Mouse (Mus musculus) limb, embryonic 11.5 days (tissue): ENCODE data around the gene Unc80. TPM values are rescaled to one million over a fixed set of nuclear protein-coding genes. Genes with fewer than 3 reads are reported as not detected.

Experiments used
- ATAC-seq: fragments of 200-750 bp; cut with Nextera tagmentation; 2 replicates; pipeline ENCODE4 v1.8.0; 2017; ENCODE audit warnings: low read depth; ENCODE audit not compliant: insufficient number of reproducible peaks, low FRiP score, low TSS enrichment
- DNase-seq: peaks from one replicate; pipeline ENCODE4 v3.0.0-alpha.2; 2015; ENCODE audit warnings: low spot score
- H3K27ac ChIP-seq: fragments of 300-500 bp; sonication (generic); replicated peaks from 2 replicates; pipeline ENCODE4 v1.5.1; 2014; ENCODE audit warnings: low read depth, mild to moderate bottlenecking, low read length
- H3K27me3 ChIP-seq: fragments of 300-500 bp; sonication (generic); 2 replicates; pipeline ENCODE4 v1.6.1; 2014; ENCODE audit warnings: mild to moderate bottlenecking, low read length, mixed read lengths; ENCODE audit not compliant: control insufficient read depth, insufficient read depth
- H3K36me3 ChIP-seq: fragments of 300-500 bp; sonication (generic); 2 replicates; pipeline ENCODE4 v1.6.1; 2014; ENCODE audit warnings: mild to moderate bottlenecking, low read length, moderate library complexity, mixed read lengths; ENCODE audit not compliant: control insufficient read depth, insufficient read depth
- H3K4me1 ChIP-seq: fragments of 300-500 bp; sonication (generic); 2 replicates; pipeline ENCODE4 v1.6.1; 2014; ENCODE audit warnings: low read length, mixed read lengths; ENCODE audit not compliant: control insufficient read depth, insufficient read depth
- H3K4me2 ChIP-seq: fragments of 300-500 bp; sonication (generic); 2 replicates; pipeline ENCODE4 v1.6.1; 2014; ENCODE audit warnings: low read depth, mild to moderate bottlenecking, moderate library complexity; ENCODE audit not compliant: severe bottlenecking
- H3K4me3 ChIP-seq: fragments of 300-500 bp; sonication (generic); 2 replicates; pipeline ENCODE4 v1.5.1; 2014; ENCODE audit warnings: low read depth, low read length
- H3K9ac ChIP-seq: fragments of 300-500 bp; sonication (generic); 2 replicates; pipeline ENCODE4 v1.6.1; 2014; ENCODE audit warnings: mild to moderate bottlenecking, low read length
- H3K9me3 ChIP-seq: fragments of 300-500 bp; sonication (generic); 2 replicates; pipeline ENCODE4 v1.6.1; 2016; ENCODE audit warnings: low read length; ENCODE audit not compliant: control insufficient read depth
- WGBS: fragments of 180-500 bp; shearing (Covaris S2); extraction: QIAGEN DNeasy Blood & Tissue Kit; methylation state at CpG from one replicate; pipeline ENCODE4 v1.1.7; 2014; 5-methylcytosine and 5-hydroxymethylcytosine counted together
- polyA plus RNA-seq: library from polyadenylated mRNA; unstranded; fragments of >200 nt; fragmentation: Nextera tagmentation; extraction: Ambion mirVana; gene quantifications from 2 replicates; pipeline ENCODE4 v1.2.1, GENCODE M21; 2014

Gene Unc80
- polyA plus RNA-seq, 1 experiment from 2014 or later, result 0.13 TPM

DNA sequence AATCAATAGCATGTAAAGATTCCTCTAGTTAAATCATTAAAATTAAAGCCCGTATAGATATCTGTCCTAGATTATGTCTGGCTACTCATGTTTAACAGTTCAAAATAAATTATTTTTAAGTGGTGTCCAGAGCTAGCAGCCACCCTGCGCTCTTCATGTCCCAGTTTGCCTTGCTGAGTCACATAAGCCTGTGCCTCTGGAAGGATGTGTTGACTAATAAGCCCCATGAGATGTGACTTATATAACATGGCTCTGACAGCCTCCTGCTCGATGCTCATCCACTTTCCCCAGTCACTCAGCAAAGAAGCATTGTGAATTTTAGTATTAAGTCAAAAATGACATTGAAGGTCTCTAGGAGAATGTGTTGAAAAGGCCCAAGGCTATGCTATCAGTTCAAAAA lies 10.4 kb upstream of the Unc80 start:
- ATAC-seq (no peak), DNase-seq (no peak)
- WGBS, result 79% methylated on average over 3 of the region's 3 CpGs
- no peaks in the 10 kb centered on the region for H3K9me3 ChIP-seq
- H3K4me3 ChIP-seq, result no peak overlapping the region
- H3K4me1 ChIP-seq, result no peaks in the 10 kb centered on the region
- no peak overlapping the region for H3K9ac ChIP-seq
- H3K4me2 ChIP-seq, result no peak overlapping the region
- H3K36me3 ChIP-seq, result no peaks in the 10 kb centered on the region
- no peaks in the 10 kb centered on the region for H3K27me3 ChIP-seq
- no peak overlapping the region for H3K27ac ChIP-seq

DNA sequence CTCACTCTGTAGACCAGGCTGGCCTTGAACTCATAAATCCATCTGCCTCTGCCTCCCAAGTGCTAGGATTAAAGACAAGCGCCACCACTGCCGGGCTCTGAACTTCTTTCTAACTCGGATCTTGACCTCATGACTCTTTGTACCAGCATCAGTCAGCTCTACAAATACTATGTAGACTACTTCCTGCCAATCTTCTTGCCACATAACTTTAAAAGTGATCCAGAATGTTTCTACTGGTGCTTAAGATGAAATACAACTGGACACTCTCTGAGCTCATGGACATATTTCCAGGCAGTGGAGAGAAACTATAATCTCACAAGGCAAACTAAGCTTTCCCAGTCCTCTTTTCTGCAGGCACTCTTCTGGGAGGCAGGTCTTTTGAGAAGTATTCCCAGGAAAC lies 8.8 kb upstream of the Unc80 start:
- DNase-seq (no peak), ATAC-seq (no peak)
- Histone ChIP-seq H3K4me3 (no peak overlapping the region), H3K36me3 (no peaks in the 10 kb centered on the region), H3K4me2 (no peak overlapping the region), H3K27me3 (no peaks in the 10 kb centered on the region), H3K9ac (no peak overlapping the region), H3K27ac (no peak overlapping the region), H3K9me3 (no peaks in the 10 kb centered on the region), H3K4me1 (no peaks in the 10 kb centered on the region)
- 78% methylated on average over 3 of the region's 3 CpGs for WGBS

DNA sequence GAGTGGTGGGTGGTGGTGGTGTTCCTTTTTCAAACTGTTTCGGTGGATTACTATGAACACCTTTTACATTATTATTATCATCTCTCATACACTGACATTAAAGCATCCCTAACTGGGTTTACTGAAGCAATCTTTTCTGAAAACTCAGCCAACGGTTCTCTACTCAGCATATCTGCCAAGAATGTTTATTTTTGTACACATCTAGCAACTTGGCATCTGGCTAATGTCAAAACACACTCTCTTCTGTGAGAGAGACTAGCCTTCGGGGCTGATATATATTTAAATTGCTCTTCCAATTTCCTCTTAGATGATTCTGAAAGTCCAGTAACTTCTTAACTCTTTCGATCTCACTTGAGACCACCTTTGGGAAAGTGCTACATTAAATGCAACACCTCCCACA lies 7.3 kb upstream of the Unc80 start:
- no peak overlapping the region for H3K27ac ChIP-seq
- H3K27me3 ChIP-seq, result no peaks in the 10 kb centered on the region
- H3K4me3 ChIP-seq, result no peak overlapping the region
- 87% methylated on average over 4 of the region's 4 CpGs for WGBS
- no peak for ATAC-seq
- H3K36me3 ChIP-seq, result no peaks in the 10 kb centered on the region
- DNase-seq, result no peak
- H3K9me3 ChIP-seq, result no peaks in the 10 kb centered on the region
- no peak overlapping the region for H3K4me2 ChIP-seq
- H3K4me1 ChIP-seq, result no peaks in the 10 kb centered on the region
- no peak overlapping the region for H3K9ac ChIP-seq

DNA sequence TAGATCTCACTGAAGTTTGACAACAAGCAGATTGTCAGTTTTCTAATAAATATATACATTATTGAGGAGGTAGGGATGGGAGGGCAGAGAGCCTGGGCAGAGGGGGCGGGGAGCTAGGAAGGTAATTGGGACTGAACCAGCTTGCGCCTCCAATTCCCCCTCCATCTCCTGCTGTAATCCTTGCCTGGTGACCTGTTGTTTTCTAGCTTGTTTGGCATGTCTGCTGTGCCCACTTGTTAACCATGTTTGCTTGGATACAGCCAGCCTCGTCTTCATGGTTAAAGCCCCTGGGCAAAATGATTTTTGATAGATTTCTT lies 495 bp downstream of the Unc80 start:
- H3K27me3 ChIP-seq, result peaks cover 10% of the 10 kb centered on the region; the same call in 1 of the 2 replicates
- H3K4me3 ChIP-seq, result peak overlapping the region; percentile 45
- no peak for DNase-seq
- 23% methylated on average over 3 of the region's 3 CpGs for WGBS
- no peak overlapping the region for H3K9ac ChIP-seq
- H3K4me1 ChIP-seq, result no peaks in the 10 kb centered on the region
- H3K9me3 ChIP-seq, result no peaks in the 10 kb centered on the region
- H3K27ac ChIP-seq, result no peak overlapping the region
- no peak for ATAC-seq
- peak overlapping the region; percentile 84 for H3K4me2 ChIP-seq
- no peaks in the 10 kb centered on the region for H3K36me3 ChIP-seq

DNA sequence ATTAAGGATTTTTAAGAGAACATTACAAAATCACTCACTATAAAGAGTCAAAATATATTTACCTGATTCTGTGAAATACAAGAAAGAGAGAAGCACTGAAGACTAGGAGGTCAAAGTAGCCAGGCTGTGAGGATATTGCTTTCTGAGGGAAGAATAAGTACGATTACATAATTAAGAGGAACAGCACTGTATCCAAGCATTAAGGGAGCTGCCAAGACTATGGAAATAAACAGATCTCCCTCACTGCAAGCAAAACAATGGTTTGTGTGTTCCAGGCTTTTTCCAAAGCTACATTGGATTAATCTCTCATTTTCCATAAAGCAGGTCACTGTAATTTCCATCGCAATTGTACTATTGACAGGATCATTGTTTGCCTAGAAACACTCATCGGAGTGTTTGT lies 14.6 kb downstream of the Unc80 start:
- H3K9ac ChIP-seq, result no peak overlapping the region
- no peaks in the 10 kb centered on the region for H3K27me3 ChIP-seq
- no peaks in the 10 kb centered on the region for H3K9me3 ChIP-seq
- ATAC-seq (no peak), DNase-seq (no peak)
- H3K27ac ChIP-seq, result no peak overlapping the region
- H3K4me2 ChIP-seq, result no peak overlapping the region
- H3K4me1 ChIP-seq, result no peaks in the 10 kb centered on the region
- no peaks in the 10 kb centered on the region for H3K36me3 ChIP-seq
- no peak overlapping the region for H3K4me3 ChIP-seq
- 90% methylated on average over 3 of the region's 3 CpGs for whole genome bisulfite sequencing

DNA sequence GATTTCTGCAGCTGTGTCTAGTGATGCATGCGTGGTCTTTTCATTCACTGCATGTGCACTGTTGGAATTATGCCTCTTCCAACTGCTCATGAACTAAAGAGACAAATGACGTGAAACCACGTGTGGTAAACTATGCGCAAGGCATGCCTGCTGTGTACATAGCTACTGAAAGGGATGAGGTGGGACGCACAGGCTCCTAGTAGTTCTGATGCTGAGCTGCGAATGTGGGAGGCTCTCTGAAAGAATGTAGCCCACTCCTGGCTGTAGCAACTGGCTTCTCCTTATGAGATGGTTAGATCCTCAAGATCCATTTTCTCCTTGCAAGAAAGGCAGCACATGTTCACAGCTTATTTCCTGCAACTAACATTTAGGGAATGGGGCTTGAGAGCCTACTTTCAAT lies 24.9 kb downstream of the Unc80 start:
- no peaks in the 10 kb centered on the region for H3K36me3 ChIP-seq
- no peaks in the 10 kb centered on the region for H3K4me1 ChIP-seq
- no peak overlapping the region for H3K4me2 ChIP-seq
- WGBS, result 80% methylated on average over 6 of the region's 6 CpGs
- ATAC-seq, result no peak
- H3K27me3 ChIP-seq, result no peaks in the 10 kb centered on the region
- no peak overlapping the region for H3K4me3 ChIP-seq
- no peak for DNase-seq
- no peak overlapping the region for H3K9ac ChIP-seq
- H3K9me3 ChIP-seq, result no peaks in the 10 kb centered on the region
- no peak overlapping the region for H3K27ac ChIP-seq

DNA sequence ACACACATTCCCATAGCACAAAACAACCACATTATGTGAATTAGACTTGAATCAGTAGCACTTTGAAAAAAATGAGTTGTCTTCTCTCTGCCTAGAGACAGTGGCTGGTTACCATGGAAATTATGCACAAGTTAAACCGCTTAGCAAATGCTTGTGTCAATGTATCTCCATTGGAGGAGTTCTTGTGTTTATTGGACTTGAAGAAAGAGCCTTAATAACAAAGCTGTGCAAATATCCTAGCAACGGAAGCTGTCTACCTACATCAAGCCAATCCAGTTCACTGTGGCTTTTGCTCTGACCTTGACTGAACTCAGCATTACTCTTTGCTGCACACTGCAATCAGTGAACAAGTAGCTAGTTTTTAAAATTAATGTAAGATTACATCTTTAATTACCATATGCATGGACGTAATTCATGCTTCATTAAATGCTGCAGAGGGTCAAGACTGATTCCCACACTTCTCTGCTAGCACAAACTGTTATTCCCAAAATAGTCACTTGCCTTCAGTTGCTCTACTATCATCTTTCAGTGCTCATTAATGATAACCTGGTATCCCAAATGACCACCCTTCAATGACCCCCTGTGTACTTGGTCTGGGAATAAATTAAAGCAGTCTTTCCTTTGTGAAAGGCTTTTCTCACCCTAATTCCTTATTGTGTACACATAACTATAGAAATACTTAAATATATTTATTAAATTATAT lies 27.3 kb downstream of the Unc80 start:
- WGBS, result 87% methylated on average over 3 of the region's 3 CpGs
- ATAC-seq, result no peak
- Histone ChIP-seq H3K4me1 (no peaks in the 10 kb centered on the region), H3K4me2 (no peak overlapping the region), H3K27me3 (no peaks in the 10 kb centered on the region), H3K36me3 (no peaks in the 10 kb centered on the region), H3K9me3 (no peaks in the 10 kb centered on the region), H3K9ac (no peak overlapping the region), H3K27ac (no peak overlapping the region), H3K4me3 (no peak overlapping the region)
- no peak for DNase-seq

DNA sequence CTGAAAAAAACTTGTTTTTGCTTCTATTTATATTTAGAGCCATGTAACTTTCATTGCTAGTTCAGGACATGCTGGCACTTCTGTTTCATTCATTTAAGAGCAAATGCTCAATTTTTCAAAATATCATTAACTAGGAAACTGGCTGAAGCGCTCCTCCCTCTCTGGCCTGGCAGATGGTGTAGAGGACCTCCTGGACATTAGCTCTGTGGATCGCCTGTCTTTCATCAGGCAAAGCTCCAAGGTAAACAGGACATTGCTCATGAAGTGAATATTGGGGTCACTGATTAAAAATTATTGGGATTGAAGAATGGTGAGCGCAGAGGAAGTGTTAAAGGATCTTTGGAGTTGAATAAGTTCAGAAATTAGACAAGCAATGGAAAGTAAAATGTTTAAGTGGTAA lies 82.6 kb downstream of the Unc80 start:
- H3K9me3 ChIP-seq, result no peaks in the 10 kb centered on the region
- no peaks in the 10 kb centered on the region for H3K36me3 ChIP-seq
- WGBS, result 90% methylated on average over 3 of the region's 3 CpGs
- no peaks in the 10 kb centered on the region for H3K4me1 ChIP-seq
- H3K4me2 ChIP-seq, result no peak overlapping the region
- no peak overlapping the region for H3K9ac ChIP-seq
- H3K27me3 ChIP-seq, result no peaks in the 10 kb centered on the region
- no peak overlapping the region for H3K4me3 ChIP-seq
- DNase-seq, result no peak
- no peak for ATAC-seq
- no peak overlapping the region for H3K27ac ChIP-seq

DNA sequence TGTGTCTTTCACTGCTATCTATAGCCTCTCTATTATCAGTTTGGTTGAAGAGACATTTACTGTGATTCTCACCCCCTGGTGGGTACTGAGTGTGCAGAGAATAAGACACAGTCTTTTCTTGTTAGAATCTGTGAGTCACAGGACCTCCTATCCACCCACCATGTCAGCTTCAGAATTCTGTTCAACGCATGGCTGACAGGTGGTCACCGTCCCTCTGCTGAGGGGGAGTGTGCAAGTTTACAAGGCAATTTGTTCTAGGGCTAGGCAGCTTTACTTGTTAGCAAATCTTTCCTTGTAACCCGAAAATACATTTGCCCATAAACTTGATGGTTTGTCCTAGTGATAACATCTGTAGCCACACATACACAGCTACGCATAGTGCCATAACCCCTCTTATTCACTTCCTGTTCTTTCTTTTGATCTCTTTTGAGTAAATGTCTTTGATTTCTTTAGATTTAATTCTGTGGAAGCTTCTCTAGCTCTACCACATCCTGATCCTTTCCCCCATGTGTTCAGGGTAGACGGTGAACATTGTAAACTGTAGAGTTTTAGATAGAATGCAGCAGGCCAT lies 84.3 kb downstream of the Unc80 start:
- WGBS, result 48% methylated on average over 5 of the region's 5 CpGs
- no peaks in the 10 kb centered on the region for H3K4me1 ChIP-seq
- H3K9me3 ChIP-seq, result no peaks in the 10 kb centered on the region
- no peak overlapping the region for H3K9ac ChIP-seq
- DNase-seq, result peak; percentile 25
- no peak overlapping the region for H3K4me3 ChIP-seq
- H3K27me3 ChIP-seq, result no peaks in the 10 kb centered on the region
- H3K36me3 ChIP-seq, result no peaks in the 10 kb centered on the region
- no peak overlapping the region for H3K4me2 ChIP-seq
- ATAC-seq, result no peak
- H3K27ac ChIP-seq, result no peak overlapping the region
